Mouse (Mus musculus): ENCODE data around the gene Btbd11.

DNA sequence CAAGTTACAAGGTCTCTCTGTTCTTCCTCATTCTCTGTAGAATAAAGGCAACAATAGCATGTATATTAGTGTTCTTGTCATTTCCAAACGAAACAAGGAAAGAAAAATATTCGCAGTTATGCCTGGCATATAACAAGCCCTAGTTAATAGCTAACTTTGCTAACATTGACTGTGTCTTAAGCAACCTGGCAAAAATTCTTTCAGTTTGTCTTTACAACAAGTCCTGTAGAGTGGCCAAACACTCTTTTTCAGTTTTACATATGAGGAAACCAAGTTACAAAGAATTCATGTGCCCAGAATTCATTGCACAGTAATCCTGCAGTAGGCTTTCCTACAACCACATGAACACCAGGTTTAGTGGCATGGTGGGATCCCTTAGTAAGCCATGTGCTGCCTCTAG, 203.4 kb downstream of the Btbd11 start:
- TF ChIP-seq CTCF (IDR thresholded peaks at IDR 0.05; ENCODE audit: control insufficient read depth, insufficient read depth, low read length) (no peak), POLR2A (IDR thresholded peaks at IDR 0.05; ENCODE audit: borderline replicate concordance, control insufficient read depth, low read depth, low read length) (no peak)

All from bone marrow, adult 2 months (tissue).